Comparison of ENCODE assay signal across 14 mouse cellular contexts in genomic region chr1:149832514-149832913, GRCm38 (mm10).
"Had no signal": no experiment of that assay in that cellular context is flagged by ENCODE, and none has a peak within 500 bp of the region (broad histone marks: within the 10 kb centered on the region; RNA-seq: fewer than 3 reads in every experiment).

No protein-coding gene starts in this region.

- H3K36me3 ChIP-seq: limb, embryonic 12.5 days; limb, embryonic 15.5 days; liver, embryonic 15.5 days; lung, embryonic 15.5 days; midbrain, embryonic 10.5 days; midbrain, embryonic 13.5 days; neural tube, embryonic 13.5 days had no signal

- H3K4me2 ChIP-seq: limb, embryonic 12.5 days; limb, embryonic 15.5 days; liver, embryonic 12.5 days; liver, embryonic 15.5 days; lung, embryonic 15.5 days; midbrain, embryonic 13.5 days; neural tube, embryonic 13.5 days had no signal

- ATAC-seq: liver, embryonic 12.5 days had no signal

- H3K27me3 ChIP-seq: limb, embryonic 12.5 days; limb, embryonic 15.5 days; liver, embryonic 12.5 days; liver, embryonic 15.5 days; lung, embryonic 15.5 days; megakaryocyte, embryonic 14.5 days; midbrain, embryonic 13.5 days; neural tube, embryonic 13.5 days had no signal

- H3K9me3 ChIP-seq: limb, embryonic 12.5 days; limb, embryonic 15.5 days; liver, embryonic 12.5 days; liver, embryonic 15.5 days; lung, embryonic 15.5 days; megakaryocyte, embryonic 14.5 days; midbrain, embryonic 10.5 days; midbrain, embryonic 13.5 days; neural tube, embryonic 13.5 days had no signal

- DNase-seq: layer of hippocampus, postnatal 36 days; lung, adult 18-20 months; thymus, adult 18-20 months; thymus, postnatal 36 days had no signal

- H3K9ac ChIP-seq: limb, embryonic 12.5 days; limb, embryonic 15.5 days; liver, embryonic 12.5 days; liver, embryonic 15.5 days; lung, embryonic 15.5 days; midbrain, embryonic 13.5 days; neural tube, embryonic 13.5 days had no signal

- H3K27ac ChIP-seq: limb, embryonic 12.5 days; limb, embryonic 15.5 days; liver, embryonic 12.5 days; liver, embryonic 15.5 days; lung, embryonic 15.5 days; midbrain, embryonic 10.5 days; midbrain, embryonic 13.5 days; neural tube, embryonic 13.5 days had no signal

- H3K4me1 ChIP-seq: limb, embryonic 12.5 days; limb, embryonic 15.5 days; liver, embryonic 12.5 days; liver, embryonic 15.5 days; lung, embryonic 15.5 days; midbrain, embryonic 10.5 days; midbrain, embryonic 13.5 days; neural tube, embryonic 13.5 days had no signal

- H3K4me3 ChIP-seq: limb, embryonic 12.5 days; limb, embryonic 15.5 days; liver, embryonic 12.5 days; liver, embryonic 15.5 days; lung, embryonic 15.5 days; megakaryocyte, embryonic 14.5 days; midbrain, embryonic 10.5 days; midbrain, embryonic 13.5 days; myocyte; neural tube, embryonic 13.5 days had no signal
